Mouse (Mus musculus): Measurements from ENCODE around the gene Tead2. TPM values are rescaled to one million over a fixed set of nuclear protein-coding genes. Genes with fewer than 3 reads are reported as not detected.

Tead2 gene
- polyA plus RNA-seq, 1 experiment = not detected

- TF ChIP-seq CTCF (IDR thresholded peaks at IDR 0.05; ENCODE audit: low read depth, low read length) (no peak), POLR2A (IDR thresholded peaks at IDR 0.05; ENCODE audit: borderline replicate concordance, low read depth, low read length) (no peak)
- H3K27ac ChIP-seq (ENCODE audit: insufficient read depth, low read depth, low read length) = no peak overlapping the region
- H3K4me1 ChIP-seq (ENCODE audit: control insufficient read depth, insufficient read depth, low read length) = no peaks in the 10 kb centered on the region; the same call in 1 of the 2 replicates
- H3K4me3 ChIP-seq (ENCODE audit: insufficient read depth, low read length) = no peak overlapping the region
These were observed 6.1 kb downstream of the Tead2 start for GRCm38 (mm10) chr7:45221680-45222079.

- H3K4me1 ChIP-seq (ENCODE audit: control insufficient read depth, insufficient read depth, low read length) = no peaks in the 10 kb centered on the region
- no peak for TF ChIP-seq CTCF (IDR thresholded peaks at IDR 0.05; ENCODE audit: low read depth, low read length)
- no peak for TF ChIP-seq POLR2A (IDR thresholded peaks at IDR 0.05; ENCODE audit: borderline replicate concordance, low read depth, low read length)
- H3K4me3 ChIP-seq (ENCODE audit: insufficient read depth, low read length) = no peak overlapping the region
- no peak overlapping the region for H3K27ac ChIP-seq (ENCODE audit: insufficient read depth, low read depth, low read length)
These were observed 9.3 kb downstream of the Tead2 start for GRCm38 (mm10) chr7:45224826-45225225.

GRCm38 (mm10) chr7:45226421-45226820, 10.9 kb downstream of the Tead2 start:
- no peaks in the 10 kb centered on the region for H3K4me1 ChIP-seq (ENCODE audit: control insufficient read depth, insufficient read depth, low read length)
- no peak overlapping the region for H3K27ac ChIP-seq (ENCODE audit: insufficient read depth, low read depth, low read length)
- H3K4me3 ChIP-seq (ENCODE audit: insufficient read depth, low read length) = no peak overlapping the region
- TF ChIP-seq POLR2A (IDR thresholded peaks at IDR 0.05; ENCODE audit: borderline replicate concordance, low read depth, low read length) = no peak
- no peak for TF ChIP-seq CTCF (IDR thresholded peaks at IDR 0.05; ENCODE audit: low read depth, low read length)

GRCm38 (mm10) chr7:45228548-45228947, 13.0 kb downstream of the Tead2 start:
- Histone ChIP-seq H3K4me1 (ENCODE audit: control insufficient read depth, insufficient read depth, low read length) (no peaks in the 10 kb centered on the region), H3K27ac (ENCODE audit: insufficient read depth, low read depth, low read length) (no peak overlapping the region), H3K4me3 (ENCODE audit: insufficient read depth, low read length) (no peak overlapping the region)
- TF ChIP-seq CTCF (IDR thresholded peaks at IDR 0.05; ENCODE audit: low read depth, low read length) = no peak
- no peak for TF ChIP-seq POLR2A (IDR thresholded peaks at IDR 0.05; ENCODE audit: borderline replicate concordance, low read depth, low read length)

GRCm38 (mm10) chr7:45229046-45229445, 13.5 kb downstream of the Tead2 start:
- H3K27ac ChIP-seq (ENCODE audit: insufficient read depth, low read depth, low read length) = no peak overlapping the region
- TF ChIP-seq POLR2A (IDR thresholded peaks at IDR 0.05; ENCODE audit: borderline replicate concordance, low read depth, low read length) (no peak), CTCF (IDR thresholded peaks at IDR 0.05; ENCODE audit: low read depth, low read length) (no peak)
- no peaks in the 10 kb centered on the region for H3K4me1 ChIP-seq (ENCODE audit: control insufficient read depth, insufficient read depth, low read length)
- H3K4me3 ChIP-seq (ENCODE audit: insufficient read depth, low read length) = no peak overlapping the region

- no peak overlapping the region for H3K27ac ChIP-seq (ENCODE audit: insufficient read depth, low read depth, low read length)
- no peaks in the 10 kb centered on the region for H3K4me1 ChIP-seq (ENCODE audit: control insufficient read depth, insufficient read depth, low read length)
- TF ChIP-seq CTCF (IDR thresholded peaks at IDR 0.05; ENCODE audit: low read depth, low read length) = no peak
- no peak for TF ChIP-seq POLR2A (IDR thresholded peaks at IDR 0.05; ENCODE audit: borderline replicate concordance, low read depth, low read length)
- no peak overlapping the region for H3K4me3 ChIP-seq (ENCODE audit: insufficient read depth, low read length)
These were observed 14.1 kb downstream of the Tead2 start for GRCm38 (mm10) chr7:45229459-45230203.

- no peaks in the 10 kb centered on the region for H3K4me1 ChIP-seq (ENCODE audit: control insufficient read depth, insufficient read depth, low read length)
- no peak for TF ChIP-seq POLR2A (IDR thresholded peaks at IDR 0.05; ENCODE audit: borderline replicate concordance, low read depth, low read length)
- no peak for TF ChIP-seq CTCF (IDR thresholded peaks at IDR 0.05; ENCODE audit: low read depth, low read length)
- H3K4me3 ChIP-seq (ENCODE audit: insufficient read depth, low read length) = no peak overlapping the region
- H3K27ac ChIP-seq (ENCODE audit: insufficient read depth, low read depth, low read length) = no peak overlapping the region
These were observed 15.6 kb downstream of the Tead2 start for GRCm38 (mm10) chr7:45231192-45231591.

GRCm38 (mm10) chr7:45231941-45232340, 16.4 kb downstream of the Tead2 start:
- Histone ChIP-seq H3K4me3 (ENCODE audit: insufficient read depth, low read length) (no peak overlapping the region), H3K4me1 (ENCODE audit: control insufficient read depth, insufficient read depth, low read length) (peaks cover under 1% of the 10 kb centered on the region; the same call in 1 of the 2 replicates), H3K27ac (ENCODE audit: insufficient read depth, low read depth, low read length) (no peak overlapping the region)
- no peak for TF ChIP-seq POLR2A (IDR thresholded peaks at IDR 0.05; ENCODE audit: borderline replicate concordance, low read depth, low read length)
- no peak for TF ChIP-seq CTCF (IDR thresholded peaks at IDR 0.05; ENCODE audit: low read depth, low read length)

- Histone ChIP-seq H3K27ac (ENCODE audit: insufficient read depth, low read depth, low read length) (no peak overlapping the region), H3K4me1 (ENCODE audit: control insufficient read depth, insufficient read depth, low read length) (peaks cover 7% of the 10 kb centered on the region), H3K4me3 (ENCODE audit: insufficient read depth, low read length) (no peak overlapping the region)
- TF ChIP-seq POLR2A (IDR thresholded peaks at IDR 0.05; ENCODE audit: borderline replicate concordance, low read depth, low read length) = no peak
- TF ChIP-seq CTCF (IDR thresholded peaks at IDR 0.05; ENCODE audit: low read depth, low read length) = no peak
These were observed 17.3 kb downstream of the Tead2 start for GRCm38 (mm10) chr7:45232716-45233465.
